Mouse (Mus musculus): ENCODE data around the gene Tceanc2. TPM values are rescaled to one million over a fixed set of nuclear protein-coding genes. Genes with fewer than 3 reads are reported as not detected.

The Tceanc2 gene
- polyA plus RNA-seq, 1 experiment: 15.6 TPM

DNA sequence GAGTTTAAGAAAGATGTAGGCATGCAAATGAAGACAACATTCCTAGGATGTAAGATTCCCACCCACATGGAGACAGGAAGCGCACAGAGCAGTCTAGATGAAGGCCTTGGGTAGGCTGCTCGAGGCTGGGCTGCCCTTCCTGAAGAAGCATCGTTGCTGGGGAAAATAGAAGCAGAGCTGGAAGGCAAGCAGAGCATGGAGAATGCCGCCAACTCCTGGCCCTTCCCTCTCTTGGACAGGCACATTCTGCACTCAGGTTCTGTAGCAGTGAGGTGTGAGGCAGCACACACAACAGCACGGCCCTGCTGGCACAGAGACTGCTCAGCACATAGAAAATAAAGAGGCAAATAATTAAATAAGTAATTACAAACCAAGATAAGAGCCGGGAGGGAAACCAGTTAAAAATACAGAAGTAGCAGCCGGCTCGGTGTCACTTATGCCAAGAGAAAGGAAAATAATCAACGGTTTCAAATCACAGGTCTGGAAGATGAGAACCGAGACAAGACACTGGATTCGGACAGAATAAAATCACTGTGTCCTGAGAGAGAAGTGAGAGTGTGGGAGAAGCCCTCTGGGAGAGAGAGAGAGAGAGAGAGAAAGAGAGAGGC, 19.6 kb downstream of the Tceanc2 start:
- H3K27me3 ChIP-seq (ENCODE audit: control insufficient read depth, insufficient read depth, insufficient read length): no peaks in the 10 kb centered on the region
- H3K36me3 ChIP-seq (ENCODE audit: control insufficient read depth, insufficient read depth): peaks cover 26% of the 10 kb centered on the region
- TF ChIP-seq FOSL1 (IDR thresholded peaks at IDR 0.05; ENCODE audit: insufficient read depth, low read length, poor library complexity, severe bottlenecking) (no peak), MYOG (IDR thresholded peaks at IDR 0.05; ENCODE audit: control insufficient read depth, extremely low read depth, insufficient read length) (no peak), MYOD1 (IDR thresholded peaks at IDR 0.05; ENCODE audit: control insufficient read depth, insufficient read length, low read depth) (no peak), USF1 (IDR thresholded peaks at IDR 0.05; ENCODE audit: low read depth) (no peak), CEBPB (IDR thresholded peaks at IDR 0.05; ENCODE audit: low read depth) (no peak), MAX (IDR thresholded peaks at IDR 0.05) (no peak), CTCF (IDR thresholded peaks at IDR 0.05; ENCODE audit: control insufficient read depth, insufficient read depth, insufficient read length) (no peak)
- no peaks in the 10 kb centered on the region for H3K79me3 ChIP-seq (ENCODE audit: low read depth)
- no peak overlapping the region for H3K4me3 ChIP-seq (ENCODE audit: insufficient read depth, poor library complexity, severe bottlenecking)
- no peaks in the 10 kb centered on the region for H3K79me2 ChIP-seq (ENCODE audit: control insufficient read depth, insufficient read depth)
- no peak overlapping the region for H3ac ChIP-seq (ENCODE audit: control insufficient read depth, insufficient read length, low read depth)

DNA sequence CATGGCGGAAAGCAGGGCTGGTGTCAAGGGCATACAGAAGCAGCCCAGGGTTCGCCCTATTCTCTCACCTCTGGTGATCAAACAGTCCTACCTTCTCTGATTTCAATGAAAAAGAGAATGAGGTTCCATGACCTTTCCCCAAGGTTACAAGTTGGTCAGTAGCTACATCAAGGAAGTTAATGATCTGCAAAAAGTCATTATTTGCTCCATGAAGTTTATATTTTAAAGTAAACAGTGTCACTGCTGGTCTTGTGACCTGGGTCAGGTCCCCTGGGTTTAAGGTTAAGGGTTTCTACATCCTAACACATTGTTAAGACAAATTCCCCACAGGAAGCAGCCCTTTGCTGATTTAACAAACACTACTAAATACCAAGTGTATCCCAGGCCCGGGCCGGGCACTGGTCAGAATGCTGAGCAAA, 21.9 kb downstream of the Tceanc2 start:
- peaks cover 22% of the 10 kb centered on the region for H3K36me3 ChIP-seq (ENCODE audit: control insufficient read depth, insufficient read depth)
- H3K79me2 ChIP-seq (ENCODE audit: control insufficient read depth, insufficient read depth): no peaks in the 10 kb centered on the region
- TF ChIP-seq FOSL1 (IDR thresholded peaks at IDR 0.05; ENCODE audit: insufficient read depth, low read length, poor library complexity, severe bottlenecking) (no peak), MYOG (IDR thresholded peaks at IDR 0.05; ENCODE audit: control insufficient read depth, extremely low read depth, insufficient read length) (no peak), USF1 (IDR thresholded peaks at IDR 0.05; ENCODE audit: low read depth) (no peak), MYOD1 (IDR thresholded peaks at IDR 0.05; ENCODE audit: control insufficient read depth, insufficient read length, low read depth) (no peak), MAX (IDR thresholded peaks at IDR 0.05) (no peak), CTCF (IDR thresholded peaks at IDR 0.05; ENCODE audit: control insufficient read depth, insufficient read depth, insufficient read length) (no peak), CEBPB (IDR thresholded peaks at IDR 0.05; ENCODE audit: low read depth) (no peak)
- H3K79me3 ChIP-seq (ENCODE audit: low read depth): no peaks in the 10 kb centered on the region
- no peaks in the 10 kb centered on the region for H3K27me3 ChIP-seq (ENCODE audit: control insufficient read depth, insufficient read depth, insufficient read length)
- no peak overlapping the region for H3ac ChIP-seq (ENCODE audit: control insufficient read depth, insufficient read length, low read depth)
- no peak overlapping the region for H3K4me3 ChIP-seq (ENCODE audit: insufficient read depth, poor library complexity, severe bottlenecking)

DNA sequence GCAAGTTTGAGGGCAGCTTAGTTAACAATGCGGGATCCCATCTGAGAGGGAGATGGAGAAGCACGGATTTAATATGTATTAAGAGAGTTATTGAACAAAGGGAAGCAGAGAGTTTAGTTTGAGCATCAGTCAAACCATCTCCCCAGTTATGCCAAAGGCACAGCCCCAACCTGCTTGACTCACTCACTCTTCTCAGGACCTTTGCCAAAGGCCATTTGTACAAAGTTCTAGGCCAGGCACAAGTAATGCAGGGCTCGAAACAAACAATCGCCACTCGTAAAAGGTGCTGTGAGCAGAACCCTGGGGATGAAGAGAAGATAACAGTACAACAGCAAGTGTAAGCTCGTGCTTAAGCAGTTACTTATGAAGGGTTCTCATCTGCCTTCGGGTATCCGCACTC, 26.3 kb downstream of the Tceanc2 start:
- H3K27me3 ChIP-seq (ENCODE audit: control insufficient read depth, insufficient read depth, insufficient read length): no peaks in the 10 kb centered on the region
- TF ChIP-seq FOSL1 (IDR thresholded peaks at IDR 0.05; ENCODE audit: insufficient read depth, low read length, poor library complexity, severe bottlenecking) (no peak), MYOG (IDR thresholded peaks at IDR 0.05; ENCODE audit: control insufficient read depth, extremely low read depth, insufficient read length) (no peak), USF1 (IDR thresholded peaks at IDR 0.05; ENCODE audit: low read depth) (no peak), CEBPB (IDR thresholded peaks at IDR 0.05; ENCODE audit: low read depth) (no peak), CTCF (IDR thresholded peaks at IDR 0.05; ENCODE audit: control insufficient read depth, insufficient read depth, insufficient read length) (no peak), MAX (IDR thresholded peaks at IDR 0.05) (no peak), MYOD1 (IDR thresholded peaks at IDR 0.05; ENCODE audit: control insufficient read depth, insufficient read length, low read depth) (no peak)
- H3ac ChIP-seq (ENCODE audit: control insufficient read depth, insufficient read length, low read depth): no peak overlapping the region
- H3K79me3 ChIP-seq (ENCODE audit: low read depth): no peaks in the 10 kb centered on the region
- peaks cover 17% of the 10 kb centered on the region for H3K36me3 ChIP-seq (ENCODE audit: control insufficient read depth, insufficient read depth)
- H3K4me3 ChIP-seq (ENCODE audit: insufficient read depth, poor library complexity, severe bottlenecking): no peak overlapping the region
- no peaks in the 10 kb centered on the region for H3K79me2 ChIP-seq (ENCODE audit: control insufficient read depth, insufficient read depth)

DNA sequence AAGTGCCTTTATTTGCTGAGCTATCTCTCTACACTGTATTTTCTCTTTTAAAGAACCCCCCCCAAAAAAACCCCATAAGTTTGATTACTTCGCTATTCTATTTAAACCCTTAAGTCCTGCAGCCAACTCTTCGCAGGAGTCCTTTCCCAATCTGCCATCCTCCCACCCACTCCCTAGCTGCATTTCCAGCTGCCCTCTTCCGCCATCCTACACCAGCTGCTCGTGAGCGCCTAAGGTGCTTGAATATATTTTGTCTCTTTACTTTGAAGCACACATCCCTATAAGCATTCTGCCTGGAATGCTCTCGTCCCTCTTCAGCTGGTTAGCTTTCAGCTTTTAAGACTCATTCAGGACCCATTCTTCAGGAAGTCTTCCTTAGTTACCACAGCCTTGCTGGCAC, 27.9 kb downstream of the Tceanc2 start:
- Histone ChIP-seq H3K79me2 (ENCODE audit: control insufficient read depth, insufficient read depth) (no peaks in the 10 kb centered on the region), H3K27me3 (ENCODE audit: control insufficient read depth, insufficient read depth, insufficient read length) (no peaks in the 10 kb centered on the region), H3K36me3 (ENCODE audit: control insufficient read depth, insufficient read depth) (peaks cover 7% of the 10 kb centered on the region), H3K4me3 (ENCODE audit: insufficient read depth, poor library complexity, severe bottlenecking) (no peak overlapping the region), H3ac (ENCODE audit: control insufficient read depth, insufficient read length, low read depth) (no peak overlapping the region), H3K79me3 (ENCODE audit: low read depth) (no peaks in the 10 kb centered on the region)
- no peak for TF ChIP-seq CTCF (IDR thresholded peaks at IDR 0.05; ENCODE audit: control insufficient read depth, insufficient read depth, insufficient read length)

DNA sequence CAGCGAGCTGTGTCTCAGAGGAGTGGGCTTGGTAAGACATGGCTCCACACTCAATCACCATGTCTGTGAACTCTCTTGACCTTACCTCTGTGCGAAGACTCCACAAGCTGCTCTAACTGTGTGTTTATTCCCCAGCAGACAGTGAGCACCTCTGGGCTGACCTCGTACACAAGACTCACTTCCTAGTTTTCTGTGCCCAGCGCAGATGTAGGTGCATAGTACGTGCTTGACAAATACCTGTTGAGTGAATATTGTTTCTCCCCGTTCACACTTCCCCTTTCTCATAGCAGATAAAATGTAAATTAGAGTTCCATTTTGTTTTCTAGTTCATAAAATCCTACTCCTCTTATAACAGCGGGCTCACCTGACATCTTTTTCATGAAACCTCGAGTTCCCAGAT, 35.4 kb downstream of the Tceanc2 start:
- Histone ChIP-seq H3K27me3 (ENCODE audit: control insufficient read depth, insufficient read depth, insufficient read length) (no peaks in the 10 kb centered on the region), H3K79me2 (ENCODE audit: control insufficient read depth, insufficient read depth) (no peaks in the 10 kb centered on the region), H3K36me3 (ENCODE audit: control insufficient read depth, insufficient read depth) (peaks cover 10% of the 10 kb centered on the region), H3ac (ENCODE audit: control insufficient read depth, insufficient read length, low read depth) (no peak overlapping the region), H3K4me3 (ENCODE audit: insufficient read depth, poor library complexity, severe bottlenecking) (no peak overlapping the region), H3K79me3 (ENCODE audit: low read depth) (no peaks in the 10 kb centered on the region)
- TF ChIP-seq CEBPB (IDR thresholded peaks at IDR 0.05; ENCODE audit: low read depth): no peak
- no peak for TF ChIP-seq MAX (IDR thresholded peaks at IDR 0.05)
- no peak for TF ChIP-seq FOSL1 (IDR thresholded peaks at IDR 0.05; ENCODE audit: insufficient read depth, low read length, poor library complexity, severe bottlenecking)
- no peak for TF ChIP-seq MYOD1 (IDR thresholded peaks at IDR 0.05; ENCODE audit: control insufficient read depth, insufficient read length, low read depth)
- TF ChIP-seq MYOG (IDR thresholded peaks at IDR 0.05; ENCODE audit: control insufficient read depth, extremely low read depth, insufficient read length): no peak
- TF ChIP-seq USF1 (IDR thresholded peaks at IDR 0.05; ENCODE audit: low read depth): no peak
- TF ChIP-seq CTCF (IDR thresholded peaks at IDR 0.05; ENCODE audit: control insufficient read depth, insufficient read depth, insufficient read length): no peak
